19 mouse cellular contexts compared by ENCODE assay signal in genomic region chr11:50477486-50478070, GRCm38 (mm10). TPM values are rescaled to one million over a fixed set of nuclear protein-coding genes. Genes with fewer than 3 reads are reported as not detected.
DNase-seq lines count a peak whose midpoint lies in the region; ATAC-seq and TF ChIP-seq lines count a peak whose summit lies in the region.
"Had no signal": no experiment of that assay in that cellular context is flagged by ENCODE, and none has a peak within 500 bp of the region (broad histone marks: within the 10 kb centered on the region; RNA-seq: fewer than 3 reads in every experiment).

No protein-coding gene starts in this region.

- no peak for TF ChIP-seq CTCF in midbrain, postnatal 0 days (IDR thresholded peaks at IDR 0.05)

- no peaks in the 10 kb centered on the region for H3K9me3 ChIP-seq in heart, embryonic 15.5 days (replicated peaks)
- H3K9me3 ChIP-seq in midbrain, embryonic 13.5 days, result no peaks in the 10 kb centered on the region
- no peaks in the 10 kb centered on the region for H3K9me3 ChIP-seq in midbrain, postnatal 0 days (ENCODE audit: low read length)
- H3K9me3 ChIP-seq: embryonic facial prominence, embryonic 12.5 days; limb, embryonic 13.5 days; stomach, embryonic 15.5 days had no signal

- intact Hi-C loops in gastrocnemius, postnatal 14 days (cut with DNase I; ENCODE audit: low total_unique reads), result no loop called here

- peak; percentile 70 for DNase-seq in gastrocnemius, adult 18-20 months (ENCODE audit: low spot score)
- no peak for DNase-seq in gastrocnemius, postnatal 14 days
- no peak for DNase-seq in heart, adult 18-20 months
- no peak for DNase-seq in midbrain, postnatal 0 days (ENCODE audit: low spot score)
- DNase-seq in gastrocnemius, postnatal 25 days, result peak; percentile 36
- no peak for DNase-seq in lung, postnatal 36 days
- DNase-seq: adrenal gland, postnatal 14 days; cerebellum, adult 2 months; kidney, postnatal 14 days; thymus, postnatal 14 days had no signal

- ATAC-seq in heart, embryonic 15.5 days (replicated peaks; ENCODE audit: insufficient number of reproducible peaks, insufficient read depth, low FRiP score, low read depth), result no peak
- ATAC-seq in midbrain, embryonic 13.5 days, result peak; percentile 27; the same call in 1 of the 2 replicates
- no peak for ATAC-seq in midbrain, postnatal 0 days (ENCODE audit: low FRiP score)
- ATAC-seq: activated CD4-positive, CD25-positive, alpha-beta regulatory T cell, adult 4 months; Patski had no signal

- no peaks in the 10 kb centered on the region for H3K36me3 ChIP-seq in heart, embryonic 15.5 days
- no peaks in the 10 kb centered on the region for H3K36me3 ChIP-seq in midbrain, embryonic 13.5 days
- no peaks in the 10 kb centered on the region for H3K36me3 ChIP-seq in midbrain, postnatal 0 days (ENCODE audit: insufficient read depth, low read length)
- H3K36me3 ChIP-seq: embryonic facial prominence, embryonic 12.5 days; limb, embryonic 13.5 days; neural tube, embryonic 13.5 days; stomach, embryonic 15.5 days had no signal

- no peak overlapping the region for H3K4me3 ChIP-seq in heart, embryonic 15.5 days
- no peak overlapping the region for H3K4me3 ChIP-seq in midbrain, embryonic 13.5 days (replicated peaks)
- H3K4me3 ChIP-seq in midbrain, postnatal 0 days (ENCODE audit: low read depth, low read length), result no peak overlapping the region
- H3K4me3 ChIP-seq: embryonic facial prominence, embryonic 12.5 days; limb, embryonic 13.5 days; neural tube, embryonic 13.5 days; stomach, embryonic 15.5 days had no signal

- 0 out of 2 replicates have a peak, but pooled peaks cover 3% of the 10 kb centered on the region for H3K27me3 ChIP-seq in heart, embryonic 15.5 days
- H3K27me3 ChIP-seq in midbrain, embryonic 13.5 days, result no peaks in the 10 kb centered on the region
- no peaks in the 10 kb centered on the region for H3K27me3 ChIP-seq in midbrain, postnatal 0 days (ENCODE audit: insufficient read depth, low read length)
- H3K27me3 ChIP-seq: embryonic facial prominence, embryonic 12.5 days; limb, embryonic 13.5 days; neural tube, embryonic 13.5 days; stomach, embryonic 15.5 days had no signal

- peak overlapping the region; percentile 41 for H3K4me2 ChIP-seq in heart, embryonic 15.5 days
- no peak overlapping the region for H3K4me2 ChIP-seq in midbrain, embryonic 13.5 days (replicated peaks)
- no peak overlapping the region for H3K4me2 ChIP-seq in midbrain, postnatal 0 days (ENCODE audit: low read depth, low read length, poor library complexity, severe bottlenecking)
- H3K4me2 ChIP-seq: embryonic facial prominence, embryonic 12.5 days; neural tube, embryonic 13.5 days; stomach, embryonic 15.5 days had no signal

- no peak overlapping the region for H3K9ac ChIP-seq in heart, embryonic 15.5 days
- H3K9ac ChIP-seq in midbrain, embryonic 13.5 days (replicated peaks), result no peak overlapping the region
- no peak overlapping the region for H3K9ac ChIP-seq in midbrain, postnatal 0 days (replicated peaks; ENCODE audit: low read length, poor library complexity, severe bottlenecking)
- H3K9ac ChIP-seq: embryonic facial prominence, embryonic 12.5 days; limb, embryonic 13.5 days; liver, embryonic 14.5 days; neural tube, embryonic 13.5 days; stomach, embryonic 15.5 days had no signal

- peak overlapping the region; percentile 58 for H3K27ac ChIP-seq in heart, embryonic 15.5 days
- H3K27ac ChIP-seq in midbrain, embryonic 13.5 days, result peak overlapping the region; percentile 25; the same call in 1 of the 2 replicates
- H3K27ac ChIP-seq in midbrain, postnatal 0 days (ENCODE audit: low read depth, low read length), result no peak overlapping the region
- H3K27ac ChIP-seq: embryonic facial prominence, embryonic 12.5 days; limb, embryonic 13.5 days; liver, embryonic 14.5 days; stomach, embryonic 15.5 days had no signal

- WGBS in heart, embryonic 15.5 days, result 50% methylated on average over 11 of the region's 11 CpGs
- 71% methylated on average over 11 of the region's 11 CpGs for WGBS in midbrain, embryonic 13.5 days
- WGBS in midbrain, postnatal 0 days, result 66% methylated on average over 11 of the region's 11 CpGs

- H3K4me1 ChIP-seq in heart, embryonic 15.5 days (replicated peaks), result peaks cover 13% of the 10 kb centered on the region
- H3K4me1 ChIP-seq in midbrain, embryonic 13.5 days (replicated peaks), result peaks cover 14% of the 10 kb centered on the region
- H3K4me1 ChIP-seq in midbrain, postnatal 0 days (ENCODE audit: insufficient read depth, low read length), result no peaks in the 10 kb centered on the region

RNA-seq across cellular contexts. Expression of gene Rufy1, which starts 46.7 kb away (rescaled TPM):
- total RNA-seq in gastrocnemius, adult 18-20 months (2021), result 10 to 100 TPM; 23.6 to 25.9 TPM
- total RNA-seq in gastrocnemius, postnatal 14 days (2021), result 10 to 100 TPM; 17.4 to 18.2 TPM
- 25.6 and 28.9 TPM in 2 replicates for polyA plus RNA-seq in heart, embryonic 15.5 days (2015; fragmentation: Nextera tagmentation; extraction: Ambion mirVana)
- 10 to 100 TPM; 28.3 to 35.5 TPM for total RNA-seq in heart, adult 18-20 months (2021)
- polyA plus RNA-seq in midbrain, embryonic 13.5 days (2015; fragmentation: Nextera tagmentation; extraction: Ambion mirVana), result 25.0 and 27.4 TPM in 2 replicates
- 11.3 and 21.8 TPM in 2 replicates for total RNA-seq in midbrain, postnatal 0 days (2014; rRNA removed)
- 19.9 and 20.6 TPM in 2 replicates for polyA plus RNA-seq in midbrain, postnatal 0 days (2015; fragmentation: Nextera tagmentation; extraction: Ambion mirVana)
- total RNA-seq in gastrocnemius, postnatal 25 days (2021), result 10 to 100 TPM; 17.9 to 21.6 TPM

Comparison
In these comparisons a context has a peak if more than half of its experiments do, and no peak if none do; other contexts are left out.
1. DNase-seq: peak in gastrocnemius, adult 18-20 months (single experiment) and gastrocnemius, postnatal 25 days (single experiment); none in gastrocnemius, postnatal 14 days (single experiment), heart, adult 18-20 months (0 of 2), midbrain, postnatal 0 days (single experiment) and lung, postnatal 36 days (single experiment).